Mouse (Mus musculus) cerebellum, adult 2 months (tissue): ENCODE results near the gene Gapt. TPM values are rescaled to one million over a fixed set of nuclear protein-coding genes. Genes with fewer than 3 reads are reported as not detected.
"Not testable (repeated sequence)": the region's sequence is repeated elsewhere in the genome, so short reads cannot be mapped to it uniquely, and the experiment has no call there.

Source experiments
- DNase-seq, 2 experiments: peaks; one replicate each; pipeline ENCODE4 v3.0.0; 2021
- H3K27ac ChIP-seq: fragments of 200-500 bp; 2 replicates; pipeline ENCODE4 v1.5.1; 2012; ENCODE audit warnings: low read length, control low read depth, inconsistent platforms; ENCODE audit not compliant: insufficient read depth
- H3K27me3 ChIP-seq: fragments of 200-500 bp; 2 replicates; pipeline ENCODE4 v1.6.1; 2012; ENCODE audit warnings: inconsistent platforms, mild to moderate bottlenecking, low read length, moderate library complexity; ENCODE audit not compliant: control insufficient read depth, insufficient read depth
- H3K4me1 ChIP-seq: fragments of 200-500 bp; 2 replicates; pipeline ENCODE4 v1.6.1; 2011; ENCODE audit warnings: low read length; ENCODE audit not compliant: control insufficient read depth, insufficient read depth
- H3K4me3 ChIP-seq: fragments of 200-500 bp; replicated peaks from 2 replicates; pipeline ENCODE3; 2011; ENCODE audit warnings: mild to moderate bottlenecking, low read depth, low read length, control low read depth; ENCODE audit not compliant: insufficient read depth
- CTCF ChIP-seq: fragments of 200-500 bp; IDR thresholded peaks from 2 replicates; pipeline ENCODE4 v1.5.1; 2011; ENCODE audit warnings: low read depth, mild to moderate bottlenecking, control low read depth, low read length, moderate library complexity, borderline replicate concordance; ENCODE audit not compliant: insufficient read depth
- POLR2A ChIP-seq: fragments of 200-500 bp; IDR thresholded peaks from 2 replicates; pipeline ENCODE4 v1.6.1; 2011; ENCODE audit warnings: low read length, control low read depth, borderline replicate concordance; ENCODE audit not compliant: insufficient read depth
- WGBS: fragments of 180-500 bp; shearing (Covaris S2); methylation state at CpG from one replicate; pipeline ENCODE4 v1.1.7; 2018; 5-methylcytosine and 5-hydroxymethylcytosine counted together
- polyA plus RNA-seq: library from polyadenylated mRNA; depleted of rRNA; stranded (reverse); fragments of >200 nt; gene quantifications from 2 replicates; pipeline ENCODE4 v1.2.3, GENCODE M21; 2012

The Gapt gene
- polyA plus RNA-seq, 1 experiment, result not detected

GRCm38 (mm10) chr13:110369673-110370072 is 12.7 kb upstream of the Gapt start:
- no peak overlapping the region for H3K27ac ChIP-seq

DNA sequence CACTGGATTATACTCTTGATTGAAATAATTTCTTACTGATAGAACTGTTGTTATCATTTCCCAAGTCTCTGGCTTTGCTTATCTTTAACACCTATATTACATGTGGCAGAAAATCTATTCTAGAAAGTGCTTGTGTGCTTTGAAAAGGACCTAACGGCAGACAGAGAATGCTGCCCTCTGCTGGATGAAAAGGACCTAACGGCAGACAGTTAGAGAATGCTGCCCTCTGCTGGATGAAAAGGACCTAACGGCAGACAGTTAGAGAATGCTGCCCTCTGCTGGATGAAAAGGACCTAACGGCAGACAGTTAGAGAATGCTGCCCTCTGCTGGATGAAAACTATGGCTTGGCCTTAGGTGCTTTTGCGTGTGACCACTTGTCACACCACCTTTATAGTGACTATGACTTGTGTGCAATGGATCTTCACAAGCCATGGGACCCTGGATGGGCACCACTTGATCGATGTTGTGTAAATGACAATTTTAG is 11.6 kb upstream of the Gapt start:
- WGBS, result 22% methylated on average over 6 of the region's 6 CpGs
- H3K4me3 ChIP-seq, H3K27ac ChIP-seq, H3K4me1 ChIP-seq, H3K27me3 ChIP-seq: not testable (repeated sequence)
- peak; percentile 99 for TF ChIP-seq CTCF
- DNase-seq, result peak; percentile 69 to 82

More at GRCm38 (mm10) chr13:110369673-110370072, 12.7 kb upstream of the Gapt start:
- no peak for DNase-seq
- TF ChIP-seq POLR2A, result no peak
- no peak for TF ChIP-seq CTCF
- Histone ChIP-seq H3K4me3 (no peak overlapping the region), H3K4me1 (no peaks in the 10 kb centered on the region), H3K27me3 (no peaks in the 10 kb centered on the region)
- 96% methylated on average over 1 of the region's 1 CpGs for WGBS

DNA sequence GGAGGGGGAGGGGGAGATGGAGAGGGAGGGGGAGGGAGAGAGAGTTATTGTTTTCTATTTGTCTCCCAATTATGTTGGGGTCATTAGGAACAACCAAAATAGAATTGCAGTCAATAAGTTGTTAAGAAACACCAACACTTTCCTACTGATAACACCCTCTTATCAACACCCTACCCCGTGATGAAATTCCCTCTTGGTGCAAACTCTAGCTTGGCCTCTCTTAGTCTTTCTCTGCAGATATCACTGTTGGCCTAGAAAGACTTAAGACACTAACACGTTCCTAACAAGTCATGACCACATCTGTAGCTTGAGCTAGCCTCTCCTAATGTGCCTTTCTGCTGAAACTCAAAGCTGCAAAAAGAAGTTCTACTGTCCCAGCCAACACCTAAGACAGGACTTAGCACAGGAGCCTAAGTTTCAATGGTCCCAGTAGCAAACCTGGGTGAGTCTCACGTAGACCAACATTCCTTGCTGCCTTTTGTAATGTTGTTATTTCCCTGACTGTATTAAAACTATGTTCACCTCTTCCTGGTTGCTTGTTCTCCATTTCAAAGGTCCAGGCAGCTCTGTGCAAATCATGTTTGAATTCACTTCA is 11.1 kb upstream of the Gapt start:
- TF ChIP-seq POLR2A (no peak), CTCF (no peak)
- Histone ChIP-seq H3K27me3 (no peaks in the 10 kb centered on the region), H3K4me3 (no peak overlapping the region), H3K4me1 (no peaks in the 10 kb centered on the region), H3K27ac (no peak overlapping the region)
- WGBS, result 94% methylated on average over 3 of the region's 3 CpGs
- DNase-seq, result no peak

- Histone ChIP-seq H3K27ac (no peak overlapping the region), H3K4me1 (no peaks in the 10 kb centered on the region; the same call in 1 of the 2 replicates), H3K4me3 (no peak overlapping the region), H3K27me3 (no peaks in the 10 kb centered on the region)
- no peak for DNase-seq
- TF ChIP-seq POLR2A, result no peak
- no peak for TF ChIP-seq CTCF
- 94% methylated on average over 3 of the region's 3 CpGs for WGBS
Measured at GRCm38 (mm10) chr13:110366477-110366876, 9.5 kb upstream of the Gapt start.

DNA sequence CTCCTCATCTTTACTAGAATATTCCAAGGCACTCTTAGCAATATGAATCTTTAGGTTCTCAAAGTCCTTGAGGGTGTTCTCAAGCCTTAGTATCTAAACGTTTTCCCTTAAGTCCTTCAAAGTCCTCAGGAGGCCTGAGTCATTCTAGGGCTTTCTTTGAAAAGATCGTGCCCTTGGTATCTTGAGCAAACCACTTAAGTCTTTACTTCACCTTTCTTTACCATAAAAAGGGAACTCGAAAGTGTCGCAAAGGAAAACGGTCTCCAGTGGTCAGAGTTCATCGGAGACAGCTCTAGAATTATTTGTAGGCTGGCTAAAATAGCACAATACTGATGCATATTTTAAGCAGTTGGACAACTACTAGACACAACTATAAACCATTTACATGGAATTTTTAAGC is 6.7 kb upstream of the Gapt start:
- no peak for TF ChIP-seq CTCF
- no peak for TF ChIP-seq POLR2A
- Histone ChIP-seq H3K4me1 (no peaks in the 10 kb centered on the region; the same call in 1 of the 2 replicates), H3K27me3 (no peaks in the 10 kb centered on the region), H3K4me3 (no peak overlapping the region), H3K27ac (no peak overlapping the region)
- WGBS, result 86% methylated on average over 6 of the region's 6 CpGs
- DNase-seq, result no peak

DNA sequence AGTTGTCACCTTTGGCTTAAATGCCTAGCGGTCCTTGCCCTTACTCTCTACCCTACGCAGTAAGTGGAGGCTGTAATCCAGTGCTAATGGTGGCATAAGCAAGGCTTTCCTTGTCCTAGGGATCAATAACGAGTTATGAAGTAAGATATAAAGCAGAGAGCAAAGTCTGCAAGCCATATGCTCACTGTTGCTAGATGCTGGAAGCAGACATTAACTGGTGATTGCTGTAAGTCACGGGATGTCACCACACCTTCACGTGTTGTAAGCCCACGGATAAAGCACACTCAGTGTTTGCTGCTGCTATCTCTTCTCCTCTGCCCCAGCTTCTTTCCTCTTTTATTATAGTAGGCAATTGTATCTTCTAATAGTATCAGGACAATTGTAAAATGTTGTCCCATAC is 5.9 kb downstream of the Gapt start:
- Histone ChIP-seq H3K4me1 (no peaks in the 10 kb centered on the region), H3K27me3 (no peaks in the 10 kb centered on the region; the same call in 1 of the 2 replicates), H3K27ac (no peak overlapping the region), H3K4me3 (no peak overlapping the region)
- WGBS, result 94% methylated on average over 6 of the region's 6 CpGs
- no peak for TF ChIP-seq POLR2A
- no peak for TF ChIP-seq CTCF
- no peak for DNase-seq

DNA sequence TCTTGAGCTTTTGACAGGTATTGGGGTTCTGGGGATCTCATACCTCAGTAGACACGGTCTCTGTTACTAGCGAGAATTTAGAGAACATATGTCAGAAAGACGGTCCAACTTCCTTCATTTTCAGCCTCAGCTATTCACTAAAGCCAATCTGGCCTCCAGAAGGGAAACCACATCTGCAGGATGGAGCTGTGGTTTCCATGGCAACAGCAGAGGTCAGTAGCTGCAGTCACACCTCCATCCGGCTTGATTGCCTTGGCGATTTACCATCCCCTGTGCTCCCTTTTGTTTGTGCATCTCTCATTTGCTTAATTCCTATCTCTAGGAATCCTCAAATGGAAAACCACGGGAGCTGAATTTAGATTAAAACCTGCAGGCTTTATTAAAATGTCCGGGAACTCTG is 10.3 kb downstream of the Gapt start:
- Histone ChIP-seq H3K27ac (no peak overlapping the region), H3K4me1 (no peaks in the 10 kb centered on the region)
- 49% methylated on average over 7 of the region's 7 CpGs for WGBS

DNA sequence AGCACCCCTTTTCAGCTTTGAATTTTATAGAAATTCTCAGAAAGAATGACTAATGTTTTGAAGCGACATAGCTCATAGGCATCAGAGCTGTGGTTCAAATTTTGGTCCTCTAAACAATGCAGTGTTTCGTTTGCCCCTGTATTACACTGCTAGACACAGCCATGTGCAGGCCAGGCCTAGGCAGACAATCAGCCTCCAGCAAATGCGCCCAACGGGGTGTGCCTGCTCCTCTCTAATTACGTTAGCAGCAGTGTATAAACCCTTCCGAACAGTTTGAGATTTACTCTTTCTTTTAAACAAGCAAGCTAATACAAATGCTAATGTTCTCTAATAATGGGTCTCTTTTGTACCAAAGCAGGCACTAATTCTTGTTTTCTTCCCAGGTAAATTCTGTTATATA is 14.4 kb downstream of the Gapt start:
- Histone ChIP-seq H3K27ac (no peak overlapping the region), H3K4me3 (no peak overlapping the region), H3K4me1 (no peaks in the 10 kb centered on the region), H3K27me3 (no peaks in the 10 kb centered on the region)
- DNase-seq, result no peak
- no peak for TF ChIP-seq CTCF
- no peak for TF ChIP-seq POLR2A
- WGBS, result 87% methylated on average over 6 of the region's 6 CpGs

More for the DNA sequence above, 10.3 kb downstream of the Gapt start:
- no peak for TF ChIP-seq POLR2A
- no peak for TF ChIP-seq CTCF
- H3K27me3 ChIP-seq, result no peaks in the 10 kb centered on the region
- DNase-seq, result no peak
- H3K4me3 ChIP-seq, result no peak overlapping the region
